Mouse (Mus musculus) CD8-positive naive resting alpha-beta T cell, adult 2 months (primary cell): ENCODE measurements around the gene Socs5.

ENCODE experiments used
- DNase-seq, 2 experiments: peaks; one replicate each; pipeline ENCODE4 v3.0.0; 2022; ENCODE audit warnings: low read depth in 2 of 2, low spot score in 2 of 2

Gene Socs5

DNA sequence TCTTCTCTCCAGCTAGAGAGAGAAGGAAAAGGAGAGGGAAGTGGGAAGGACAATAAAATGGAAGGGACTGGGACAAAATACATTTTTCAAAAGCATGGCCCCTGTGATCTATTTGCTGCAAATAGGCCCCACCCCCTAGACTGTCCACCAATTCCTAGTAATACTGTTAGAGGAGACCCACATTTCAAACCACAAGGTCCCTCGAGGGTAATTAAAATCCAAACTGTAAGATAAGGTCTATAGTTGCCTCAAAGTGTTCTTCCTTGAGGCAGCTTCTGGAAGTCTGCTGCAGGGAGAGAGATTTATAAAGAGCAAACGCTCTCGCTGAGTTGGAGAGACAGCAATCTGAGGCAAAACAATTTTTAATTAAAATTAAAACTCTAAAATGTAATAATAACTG lies 52.8 kb downstream of the Socs5 start:
- DNase-seq = no peak

DNA sequence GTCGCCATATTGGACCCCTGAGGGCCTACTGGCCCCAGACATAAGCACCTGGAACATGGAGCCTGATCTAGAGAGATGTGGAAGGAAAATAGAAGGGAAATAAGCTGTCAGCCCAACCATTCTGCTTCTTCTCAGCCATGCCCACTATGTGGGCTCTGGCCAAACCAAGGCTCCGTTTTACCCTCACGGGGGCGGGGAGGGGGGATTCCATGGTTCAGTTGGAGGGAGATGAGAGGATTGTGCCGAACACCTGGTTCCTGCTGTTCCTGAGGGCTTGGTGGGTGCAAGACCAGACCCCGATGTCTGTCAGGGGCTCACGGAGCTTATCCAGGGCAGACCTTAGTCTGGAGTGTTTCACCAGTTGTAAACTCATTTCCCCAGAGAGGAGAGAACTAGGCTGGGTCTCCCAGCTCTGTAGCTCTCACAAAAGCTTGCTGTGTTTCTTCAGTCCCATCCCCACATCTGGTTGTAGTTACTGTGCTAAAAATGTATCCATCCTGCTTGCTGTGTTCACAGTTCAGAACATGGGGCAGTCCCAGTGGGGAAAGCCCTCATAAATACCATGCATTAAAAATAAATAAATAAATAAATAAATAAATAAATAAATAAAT lies 56.9 kb downstream of the Socs5 start:
- no peak for DNase-seq

DNA sequence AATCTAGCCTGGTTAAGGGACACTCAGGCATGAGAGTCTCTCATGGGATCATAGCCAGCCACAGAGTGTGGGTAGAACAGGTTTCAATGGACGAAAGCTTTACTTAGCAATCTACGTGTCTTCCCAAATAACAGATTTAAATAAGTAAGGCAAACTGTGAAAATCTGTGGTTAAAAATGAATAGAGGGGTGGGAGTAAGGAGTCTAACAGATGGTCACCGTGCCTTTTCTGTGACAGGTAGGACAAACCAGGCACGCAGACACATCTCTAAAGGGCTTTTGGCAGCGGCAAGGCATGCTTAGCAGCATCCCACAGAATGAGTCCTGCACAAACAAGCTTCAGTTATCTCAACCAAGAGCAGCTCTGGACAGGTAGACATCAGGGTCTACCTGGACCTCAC lies 59.9 kb downstream of the Socs5 start:
- DNase-seq = no peak

DNA sequence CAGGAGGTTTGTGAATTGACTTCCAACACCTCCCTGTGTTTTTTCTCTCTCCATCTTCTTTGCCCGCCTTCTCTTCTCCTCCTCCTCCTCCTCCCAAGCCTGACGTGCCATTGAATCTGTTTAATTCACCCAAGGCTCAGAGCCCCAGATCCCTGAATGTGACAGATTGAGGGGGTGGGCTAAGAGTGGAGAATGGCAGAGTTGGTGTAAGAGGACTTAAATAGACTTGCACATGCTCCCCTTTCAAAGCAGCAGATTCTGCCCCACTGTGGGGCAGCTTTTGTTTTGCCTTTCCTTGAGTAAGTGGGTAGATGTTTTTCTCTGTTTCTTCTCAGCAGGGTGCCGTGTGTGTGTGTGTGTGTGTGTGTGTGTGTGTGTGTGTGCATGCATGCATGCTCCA lies 61.6 kb downstream of the Socs5 start:
- DNase-seq = no peak

DNA sequence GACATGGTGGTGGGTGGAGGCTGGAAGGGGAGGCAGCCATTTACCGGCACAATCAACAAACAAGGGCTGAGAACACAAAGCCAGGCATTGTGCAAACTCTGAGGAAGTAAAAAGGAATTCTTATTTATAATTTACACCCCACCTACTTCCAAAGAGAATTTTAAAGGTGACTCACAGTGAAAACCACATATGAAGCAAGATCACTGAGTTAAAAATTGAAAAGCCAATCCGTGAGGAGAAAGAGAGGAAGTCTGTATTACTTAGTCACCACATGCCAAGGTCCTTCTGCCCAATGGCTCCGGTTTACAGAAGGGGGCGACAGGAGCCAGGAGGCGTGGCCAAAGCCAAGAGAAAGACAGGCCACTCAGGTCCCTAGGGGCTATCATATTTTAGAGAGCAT lies 62.9 kb downstream of the Socs5 start:
- no peak for DNase-seq

DNA sequence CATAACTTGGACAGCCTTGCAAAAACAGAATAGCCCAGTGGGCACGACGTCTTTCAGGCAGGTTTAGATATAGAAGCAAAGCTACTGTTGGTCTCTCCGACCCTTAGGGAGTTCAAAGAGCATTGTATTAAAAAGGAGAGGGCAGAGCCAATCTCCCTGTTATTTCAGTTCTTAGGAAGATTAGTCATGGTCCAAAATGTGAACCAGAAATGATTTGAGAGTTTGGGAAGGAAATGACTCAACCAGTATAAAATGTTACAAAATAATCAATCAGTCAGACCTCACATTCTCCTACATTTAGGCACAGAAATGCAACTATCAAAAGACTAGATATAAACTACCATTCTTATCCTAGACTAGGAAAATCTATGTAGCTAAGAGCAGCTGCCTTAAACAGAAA lies 64.6 kb downstream of the Socs5 start:
- DNase-seq = no peak

DNA sequence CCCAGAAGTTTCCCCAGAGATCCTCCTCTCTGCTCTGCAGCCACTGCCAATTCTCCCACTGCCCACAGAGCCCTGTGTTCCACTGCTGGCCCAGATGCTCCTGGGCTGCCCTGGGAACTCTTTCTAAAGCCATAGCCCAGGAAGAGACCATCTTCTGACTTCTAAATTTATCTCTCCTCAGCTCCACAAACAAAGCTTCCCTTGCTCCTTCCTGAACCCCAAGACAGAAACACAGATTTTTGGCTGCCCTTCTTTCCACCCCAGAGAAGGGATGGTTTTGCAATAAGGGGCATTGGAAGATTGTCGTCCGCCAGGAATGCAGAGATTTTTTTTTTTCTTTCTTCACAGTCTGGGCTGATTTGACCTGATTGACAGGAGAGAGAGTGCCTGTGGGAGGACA lies 66.5 kb downstream of the Socs5 start:
- DNase-seq = no peak

DNA sequence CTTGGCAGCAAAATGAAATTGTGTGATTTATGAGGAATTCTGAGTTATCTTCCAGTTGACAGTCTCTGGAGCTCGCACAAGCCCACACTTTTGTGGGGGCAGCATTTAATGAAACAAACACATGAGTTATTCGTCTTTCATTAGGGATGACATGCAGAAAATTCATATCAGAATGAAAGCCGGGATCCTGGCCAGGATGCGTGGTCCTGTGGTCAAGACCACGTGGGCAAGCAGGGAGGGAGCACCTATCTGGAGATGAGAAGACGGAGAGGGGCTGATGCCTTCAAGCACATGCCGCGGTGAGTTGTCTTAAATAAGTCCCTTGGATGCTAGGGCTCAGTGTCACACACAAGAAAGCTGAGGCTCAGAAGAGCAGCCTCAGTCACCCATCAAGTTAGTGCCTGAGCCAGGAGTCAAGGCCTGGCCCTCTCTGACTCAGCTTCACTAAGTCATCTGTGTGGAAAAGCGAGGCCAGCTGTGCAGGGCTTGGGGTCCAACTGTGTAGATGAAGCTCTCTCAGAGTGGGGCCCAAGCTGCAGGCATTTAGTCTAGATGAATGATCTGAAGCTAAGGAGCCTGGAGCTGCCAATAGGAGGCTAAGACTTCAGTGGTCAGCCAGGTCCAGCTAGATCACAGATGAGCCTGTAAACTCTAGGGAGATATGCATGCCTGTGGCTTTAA lies 67.3 kb downstream of the Socs5 start:
- no peak for DNase-seq

DNA sequence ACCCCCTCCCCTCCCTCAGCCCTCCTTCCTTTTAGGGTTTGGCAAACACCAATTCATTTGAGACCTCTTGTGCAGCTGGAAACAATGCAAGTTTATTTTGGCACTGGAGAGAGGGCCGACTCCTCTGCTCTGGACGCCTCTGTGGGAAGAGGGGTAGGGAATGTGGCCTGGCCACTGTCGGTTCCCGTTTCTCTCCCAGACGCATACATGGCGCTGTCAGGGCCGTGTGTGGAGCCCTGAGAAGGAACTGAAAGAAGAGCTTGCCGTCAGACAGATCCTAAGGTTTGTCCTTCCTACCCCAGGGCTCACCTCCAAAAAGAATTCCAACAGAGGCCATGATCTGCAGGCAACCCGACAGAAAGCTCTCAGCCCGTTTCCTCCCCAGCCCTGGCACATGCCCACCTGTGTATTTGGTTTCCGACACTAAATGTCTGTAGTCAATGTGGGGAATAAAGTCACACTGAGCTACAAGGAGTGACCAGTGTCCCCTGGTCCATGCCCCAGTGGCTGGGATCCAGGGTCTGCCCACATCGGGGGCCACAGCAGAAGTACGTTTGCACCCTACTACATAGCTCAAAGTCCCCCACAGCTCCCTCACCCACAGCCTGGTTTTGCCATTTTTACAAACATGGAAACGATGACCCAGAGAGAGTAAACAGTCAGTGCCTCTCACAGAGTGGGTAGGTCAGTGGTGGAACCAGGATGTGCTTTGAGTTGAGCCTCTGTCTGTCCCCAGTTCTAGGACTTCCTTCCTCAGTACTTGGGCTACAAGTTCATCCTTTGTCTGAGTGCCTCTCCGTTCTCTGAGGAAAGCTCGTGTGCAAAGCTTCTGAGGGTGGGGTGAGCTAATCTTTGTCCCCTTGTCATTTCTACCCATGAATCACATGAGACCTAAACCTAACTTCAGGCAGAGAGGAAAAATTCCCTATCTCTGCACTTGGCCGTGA lies 68.9 kb downstream of the Socs5 start:
- DNase-seq = no peak

DNA sequence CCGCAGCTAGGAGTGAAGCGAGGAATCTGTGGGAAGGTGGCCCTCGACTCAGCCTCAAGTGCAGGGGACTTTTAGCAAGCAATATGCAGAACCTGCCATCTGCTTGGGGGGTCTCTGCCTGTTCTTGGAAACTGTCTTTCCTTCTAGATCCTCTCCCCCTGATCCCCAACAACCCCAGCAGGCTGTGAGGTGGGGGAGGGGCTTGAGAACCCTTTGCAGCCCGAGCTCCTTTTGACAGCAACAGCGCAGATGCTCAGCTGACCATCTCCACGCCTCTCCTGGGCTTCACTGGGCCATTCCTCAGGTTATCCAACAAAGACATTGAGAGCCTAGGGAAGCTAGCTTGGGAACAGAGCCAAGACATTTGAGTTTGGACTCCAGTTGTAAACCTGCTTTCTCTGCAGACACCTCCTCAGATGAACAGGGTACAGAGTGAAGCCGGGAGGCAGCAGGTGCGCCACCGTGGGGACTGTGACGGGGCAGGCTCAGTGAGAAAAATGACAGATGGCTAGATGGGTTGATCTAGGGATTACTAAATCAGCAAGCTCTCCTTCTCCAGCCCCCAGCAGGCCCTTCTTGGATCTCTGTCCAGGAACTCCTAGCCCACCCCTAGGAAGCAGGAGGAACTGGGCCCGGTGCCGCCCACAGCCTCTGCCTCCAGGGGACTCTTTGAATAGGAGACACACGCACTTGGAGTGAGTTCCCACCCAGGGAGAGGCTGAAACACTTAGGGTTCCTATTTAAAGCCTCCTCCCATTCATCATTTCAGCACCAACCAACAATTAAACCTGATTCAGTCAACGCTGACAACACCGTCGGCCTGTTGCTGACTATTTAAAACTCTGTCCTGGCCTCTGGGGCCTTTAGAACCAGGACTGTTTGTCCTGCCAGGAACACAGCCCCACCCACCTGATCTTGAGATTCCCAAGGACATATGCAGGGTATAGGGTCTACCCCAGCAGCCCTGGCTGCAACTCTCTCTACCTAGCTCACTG lies 71.4 kb downstream of the Socs5 start:
- no peak for DNase-seq

DNA sequence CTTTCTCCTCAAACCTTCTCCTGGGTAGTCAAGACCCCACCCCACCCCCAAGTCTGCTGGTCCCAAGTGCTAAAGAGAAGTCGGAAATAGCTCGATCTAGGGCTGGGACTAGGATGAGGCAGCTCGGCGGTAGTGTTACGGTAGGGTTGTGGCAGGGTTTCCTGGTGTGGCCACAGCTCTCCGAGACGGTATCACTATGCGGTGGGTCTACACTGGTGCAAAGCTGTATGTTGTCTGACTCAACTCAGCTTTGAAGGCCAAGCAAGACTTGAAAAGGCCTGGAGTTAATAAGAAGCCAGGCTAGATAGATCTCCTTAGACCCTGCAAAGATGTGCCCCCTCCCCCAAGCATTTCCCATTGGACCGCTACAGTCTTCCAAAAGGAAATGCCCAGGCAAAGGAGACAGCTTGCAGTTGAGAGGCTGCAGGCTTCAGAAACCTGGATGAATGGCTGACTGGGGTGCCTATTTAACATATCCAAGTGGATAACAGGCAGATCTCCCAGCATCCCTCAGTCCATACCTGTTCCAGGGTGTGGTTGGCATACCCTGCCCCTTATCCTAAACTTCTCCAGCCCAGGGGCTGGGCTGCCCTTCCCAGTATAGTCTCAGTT lies 72.6 kb downstream of the Socs5 start:
- DNase-seq = no peak

DNA sequence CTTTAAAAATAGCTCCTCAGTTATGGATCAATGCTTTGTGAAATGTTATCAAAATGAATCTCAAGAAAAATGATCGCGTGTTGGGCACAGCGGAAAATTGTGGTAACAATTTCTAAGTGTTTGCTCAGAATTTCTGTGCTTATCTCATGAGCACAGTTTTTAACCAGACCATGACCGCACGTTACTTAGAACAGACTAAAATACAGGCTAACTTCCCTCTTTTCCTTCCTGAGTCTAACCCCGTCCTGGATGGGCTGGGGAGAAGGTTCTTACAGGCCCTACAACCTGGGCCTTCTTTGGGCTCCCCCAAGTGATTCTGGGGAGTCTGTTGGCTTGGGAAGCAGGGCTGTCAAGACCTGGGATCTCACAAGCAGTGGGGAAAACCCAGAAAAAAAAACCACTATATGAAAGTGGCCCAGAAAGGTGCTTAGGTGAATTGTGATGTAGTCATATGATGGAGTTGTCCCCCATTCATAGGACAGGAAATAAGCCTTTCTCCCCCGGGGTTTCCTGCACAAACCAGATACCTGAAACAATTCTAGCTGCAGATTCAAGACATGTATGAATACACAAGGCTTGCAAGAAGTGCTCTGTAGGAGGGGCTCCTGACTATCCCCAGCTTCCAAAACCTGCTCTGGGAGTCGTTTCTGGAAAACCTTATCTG lies 74.3 kb downstream of the Socs5 start:
- DNase-seq = no peak

DNA sequence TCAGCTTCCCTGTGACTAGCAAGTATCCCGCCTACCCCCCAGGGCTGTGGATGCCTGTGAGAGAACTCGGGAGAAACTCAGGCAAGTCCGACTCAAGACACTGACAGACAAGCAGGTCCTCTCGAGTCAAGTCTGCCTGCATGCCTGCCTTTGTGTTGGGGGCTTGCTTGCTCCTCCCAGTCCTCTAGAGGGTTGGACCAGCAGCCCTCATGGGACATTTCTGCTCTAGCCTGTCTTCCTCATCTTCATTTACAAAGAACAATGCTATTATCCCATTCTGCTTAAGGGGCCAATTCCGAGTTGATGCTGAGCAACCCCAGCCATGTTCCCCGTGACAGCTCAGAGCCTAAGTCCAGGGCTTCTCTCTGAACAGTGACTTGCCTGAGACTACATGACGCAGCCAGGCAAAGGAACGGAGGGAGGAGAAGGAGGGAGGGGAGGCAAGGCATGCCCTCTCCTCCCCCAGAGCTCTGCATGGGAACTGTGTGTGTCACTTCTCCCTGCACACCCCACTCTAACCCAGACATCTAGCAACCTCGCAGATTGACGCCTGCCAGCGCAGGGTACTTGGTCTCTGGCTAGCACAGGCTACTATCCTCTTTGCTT lies 78.1 kb downstream of the Socs5 start:
- no peak for DNase-seq

DNA sequence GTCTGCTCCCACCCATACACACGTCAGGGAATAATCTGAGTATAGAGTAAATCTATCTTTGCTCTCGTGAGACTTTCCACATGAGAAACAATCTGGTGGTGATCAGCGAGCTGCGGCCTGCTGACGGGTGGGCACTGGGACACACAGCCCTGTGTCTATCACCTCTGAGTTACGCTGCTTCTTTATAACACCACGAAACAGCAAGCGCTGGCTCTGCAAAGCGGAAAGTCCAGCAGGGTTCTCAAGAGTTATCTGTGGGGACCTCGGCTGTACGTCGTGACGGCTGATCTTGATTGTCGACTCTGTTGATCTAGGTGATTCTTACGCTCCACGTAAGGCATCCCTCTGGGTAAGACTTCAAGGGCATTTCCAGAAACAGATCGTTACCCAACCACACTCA lies 79.5 kb downstream of the Socs5 start:
- DNase-seq = no peak
